Mouse (Mus musculus) kidney, adult 2 months (tissue): ENCODE data around the gene Galnt14.

Source experiments
- CTCF ChIP-seq: fragments of 200-500 bp; conservative IDR thresholded peaks from 2 replicates; pipeline ENCODE4 v1.5.1; 2011; ENCODE audit warnings: low read depth, mild to moderate bottlenecking, control low read depth, low read length, moderate library complexity, mixed read lengths; ENCODE audit not compliant: insufficient read depth, insufficient read length
- POLR2A ChIP-seq: fragments of 200-500 bp; IDR thresholded peaks from one replicate; pipeline ENCODE4 v1.6.1; 2011; ENCODE audit warnings: low read depth, low read length, control low read depth

DNA sequence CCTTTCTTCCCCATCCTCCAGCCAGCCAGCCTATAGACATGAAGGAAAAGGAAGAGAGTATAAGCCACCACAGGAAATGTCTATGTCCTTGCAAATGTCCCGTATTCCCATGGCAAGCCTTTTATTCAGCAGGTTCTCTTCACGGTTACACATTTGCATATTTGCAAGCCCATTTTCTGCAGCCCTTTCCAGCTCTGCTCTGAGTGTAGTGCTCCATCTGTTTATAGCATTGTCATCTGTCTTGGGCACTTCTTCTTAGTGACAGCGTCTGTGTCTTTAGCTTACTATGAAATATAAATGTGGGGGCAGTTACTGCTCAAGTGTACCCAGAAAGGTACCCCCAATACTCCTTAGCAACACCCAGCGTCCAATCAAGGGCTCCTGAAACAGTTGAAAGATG is 83.3 kb downstream of the Galnt14 start:
- TF ChIP-seq CTCF (no peak), POLR2A (no peak)
